Mouse (Mus musculus) spleen, adult 18-20 months (tissue): ENCODE results near the gene Sgsm3.

Source experiments
- DNase-seq, 2 experiments: peaks; one replicate each; pipeline ENCODE4 v3.0.0; 2022; ENCODE audit warnings: mixed read lengths in 2 of 2

The Sgsm3 gene

DNA sequence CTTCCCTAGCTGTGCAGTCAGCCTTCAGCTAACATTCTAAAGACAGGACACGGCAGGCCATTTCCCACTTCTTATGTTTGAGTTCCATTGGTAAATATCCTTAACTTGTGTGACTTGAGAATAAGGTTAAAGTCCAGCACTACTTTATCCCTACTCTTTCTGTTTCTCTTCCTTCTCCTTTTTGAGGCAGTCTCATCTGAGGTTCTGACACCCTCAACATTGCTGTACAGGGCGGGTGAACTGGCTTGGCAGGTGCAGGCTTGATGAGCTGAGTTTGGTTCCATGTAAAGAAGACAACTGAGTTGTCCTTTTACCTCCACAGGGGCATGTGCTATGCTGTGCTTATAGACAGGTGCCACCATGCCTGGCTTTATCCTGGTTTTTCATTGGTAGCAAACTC, 5.7 kb downstream of the Sgsm3 start:
- no peak for DNase-seq

DNA sequence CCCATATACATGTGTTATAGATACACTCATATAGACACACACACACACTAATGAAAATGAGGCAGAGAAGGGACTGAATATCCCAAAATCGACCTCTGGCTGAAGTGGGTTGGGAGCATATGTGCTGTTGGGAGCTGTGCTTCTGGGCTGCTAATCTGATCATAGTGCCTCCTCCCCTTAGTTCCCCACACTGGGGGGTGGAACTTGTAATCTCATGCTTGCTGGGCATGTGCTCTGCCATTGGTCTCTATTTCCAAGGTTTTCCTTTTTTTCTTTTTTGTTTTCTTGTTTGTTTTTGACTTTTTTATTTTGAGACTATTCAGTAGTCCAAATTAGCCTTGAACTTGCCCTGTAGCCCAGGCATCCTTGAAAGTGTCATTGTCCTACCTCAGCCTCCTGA, 10.8 kb downstream of the Sgsm3 start:
- no peak for DNase-seq

GRCm38 (mm10) chr15:80989712-80990111, 12.1 kb downstream of the Sgsm3 start:
- no peak for DNase-seq

- DNase-seq = no peak
Observed at GRCm38 (mm10) chr15:80994959-80995358, 17.4 kb downstream of the Sgsm3 start.

DNA sequence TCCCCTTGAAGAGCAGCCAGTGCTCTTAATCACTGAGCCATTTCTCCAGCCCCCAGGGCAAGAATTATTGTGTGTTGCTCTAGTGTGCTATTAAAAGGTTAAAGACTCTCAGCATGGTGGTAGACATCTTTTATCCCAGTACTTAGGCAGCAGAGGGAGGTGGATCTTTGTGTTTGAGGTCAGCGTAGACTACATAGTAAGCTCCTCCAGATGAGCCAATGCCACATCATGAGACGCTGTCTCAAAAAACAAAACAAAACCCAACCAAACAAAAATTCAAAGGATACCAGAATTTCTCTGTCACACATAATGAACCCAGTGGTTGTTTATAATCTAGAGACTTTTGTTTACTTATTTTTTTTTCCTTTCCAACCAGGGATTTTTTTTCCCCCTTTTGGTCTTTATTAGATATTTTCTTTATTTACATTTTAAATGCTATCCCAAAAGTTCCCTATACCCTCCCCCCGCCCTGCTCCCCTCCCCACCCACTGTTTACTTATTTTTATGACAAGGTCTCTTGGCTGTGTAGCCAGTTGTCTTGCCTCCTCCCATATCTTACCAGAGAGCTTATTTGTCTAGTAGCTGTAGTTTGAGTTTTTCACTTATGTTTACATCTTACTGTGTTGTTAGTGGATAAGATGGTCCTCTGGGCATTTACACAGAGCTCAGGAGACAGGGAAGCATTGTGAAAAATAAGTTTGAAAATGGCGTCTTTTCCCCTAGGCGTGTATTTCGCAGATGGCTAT, 18.7 kb downstream of the Sgsm3 start:
- no peak for DNase-seq

DNA sequence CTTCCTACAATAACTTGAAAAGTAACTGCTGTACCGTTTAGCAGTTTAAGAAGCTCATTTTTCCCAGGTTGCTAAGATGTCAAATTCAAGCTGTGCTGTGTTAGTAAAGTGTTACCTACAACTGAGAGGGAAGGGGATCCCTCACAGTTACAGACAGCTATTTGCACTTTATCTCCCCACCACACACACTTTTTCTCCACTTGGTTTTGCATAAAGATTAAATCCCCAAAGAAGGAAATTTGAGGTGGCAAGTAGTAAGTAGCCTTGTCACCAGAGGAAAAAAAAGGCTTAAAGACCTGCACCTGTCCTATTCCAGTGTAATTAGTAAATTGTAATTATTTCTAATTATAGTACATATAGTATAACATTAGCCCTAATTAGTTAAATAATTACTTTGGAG, 19.5 kb downstream of the Sgsm3 start:
- DNase-seq = no peak

DNA sequence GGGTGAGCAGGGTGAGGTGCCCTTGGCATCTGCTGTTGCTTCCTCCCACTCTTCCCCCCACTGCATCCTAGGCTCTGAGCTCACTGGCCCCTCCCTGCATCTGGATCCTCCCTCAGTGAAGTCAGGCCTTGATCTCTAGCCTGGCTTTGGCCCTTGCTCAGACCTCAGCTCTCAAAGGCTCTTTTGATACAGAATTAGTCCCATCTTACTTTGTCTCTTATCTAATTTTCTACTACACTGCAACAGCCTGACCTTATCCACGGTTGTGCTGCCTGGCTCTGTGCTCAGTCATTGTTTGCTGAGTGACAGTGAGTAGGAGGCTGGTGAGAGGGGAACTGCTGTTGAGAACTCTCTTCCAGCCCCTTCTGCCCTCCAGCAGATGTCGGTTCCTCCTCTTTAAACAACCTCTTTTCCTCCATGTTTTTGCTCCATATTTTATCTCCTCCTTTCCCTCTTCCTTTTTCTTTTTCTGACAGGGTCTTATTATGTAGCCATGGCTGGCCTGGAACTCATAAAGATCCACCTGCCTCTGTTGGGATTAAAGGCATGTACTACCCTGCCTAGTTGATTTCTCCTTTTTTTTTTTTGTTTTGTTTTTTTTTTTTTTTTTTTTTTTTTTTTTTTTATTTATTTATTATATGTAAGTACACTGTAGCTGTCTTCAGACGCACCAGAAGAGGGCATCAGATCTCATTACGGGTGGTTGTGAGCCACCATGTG, 23.0 kb downstream of the Sgsm3 start:
- no peak for DNase-seq

GRCm38 (mm10) chr15:81006127-81006735, 28.7 kb downstream of the Sgsm3 start:
- DNase-seq = no peak

- DNase-seq = no peak
Observed at GRCm38 (mm10) chr15:81007339-81007738, 29.8 kb downstream of the Sgsm3 start.

- no peak for DNase-seq
Observed at GRCm38 (mm10) chr15:81007905-81008304, 30.3 kb downstream of the Sgsm3 start.

DNA sequence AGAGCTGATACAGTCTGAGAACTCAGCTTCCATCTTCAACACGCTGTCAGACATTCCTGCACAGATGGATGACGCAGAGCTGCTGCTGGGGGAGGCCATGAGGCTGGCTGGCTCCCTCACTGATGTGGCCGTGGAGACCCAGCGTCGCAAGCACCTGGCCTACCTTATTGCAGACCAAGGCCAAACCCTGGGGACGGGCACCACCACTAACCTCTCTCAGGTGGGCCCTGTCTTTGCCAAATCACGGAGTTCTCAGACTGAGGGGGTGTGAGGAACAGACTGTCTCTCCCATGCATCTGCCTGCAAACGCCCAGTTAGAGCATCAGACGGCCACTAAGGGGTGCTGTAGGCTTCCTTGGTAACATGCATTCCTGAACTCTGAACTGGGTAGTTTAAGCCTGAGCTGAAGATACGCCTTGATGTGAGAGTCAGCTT, 31.1 kb downstream of the Sgsm3 start:
- no peak for DNase-seq

GRCm38 (mm10) chr15:81010114-81010513, 32.5 kb downstream of the Sgsm3 start:
- no peak for DNase-seq

DNA sequence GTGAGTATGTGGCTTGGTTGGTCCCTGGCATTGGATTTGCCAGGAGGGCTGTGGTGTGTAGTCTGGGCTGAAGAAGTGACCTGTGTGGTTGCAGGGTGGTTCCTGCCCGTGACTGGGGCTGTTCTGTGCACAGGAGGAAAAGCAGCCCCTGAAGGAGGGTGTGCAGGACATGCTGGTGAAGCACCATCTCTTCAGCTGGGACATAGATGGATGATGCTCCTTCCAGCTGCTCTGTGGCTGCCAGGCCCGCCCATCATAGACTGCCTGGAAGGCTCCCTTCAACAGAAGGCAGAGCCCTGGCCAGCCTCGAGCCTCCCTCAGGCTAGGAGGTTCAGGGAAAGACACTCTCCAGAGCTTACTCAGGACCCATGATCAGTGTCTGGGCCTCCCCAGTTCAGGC, 34.0 kb downstream of the Sgsm3 start:
- no peak for DNase-seq

- no peak for DNase-seq
Observed at GRCm38 (mm10) chr15:81012359-81012758, 34.8 kb downstream of the Sgsm3 start.

DNA sequence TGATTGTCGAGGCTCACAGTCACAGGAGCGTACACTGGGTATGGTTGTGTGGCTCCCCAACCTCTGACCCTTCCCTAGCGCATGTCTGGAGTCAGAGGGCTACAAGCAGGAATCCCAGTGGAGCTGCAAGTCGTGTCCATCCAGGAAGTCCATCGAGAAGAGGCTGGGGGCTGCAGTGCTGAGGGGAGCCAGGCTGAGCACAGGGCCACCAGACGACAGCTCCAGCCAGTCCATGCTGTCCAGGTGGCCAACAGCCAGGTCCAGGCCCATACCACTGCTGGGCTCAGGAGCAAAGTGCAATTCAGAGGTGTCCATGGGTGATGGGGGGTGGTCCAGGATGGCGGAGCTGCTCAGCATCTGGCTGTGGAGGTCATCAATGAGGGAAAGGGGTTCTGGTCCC, 35.6 kb downstream of the Sgsm3 start:
- DNase-seq = no peak

DNA sequence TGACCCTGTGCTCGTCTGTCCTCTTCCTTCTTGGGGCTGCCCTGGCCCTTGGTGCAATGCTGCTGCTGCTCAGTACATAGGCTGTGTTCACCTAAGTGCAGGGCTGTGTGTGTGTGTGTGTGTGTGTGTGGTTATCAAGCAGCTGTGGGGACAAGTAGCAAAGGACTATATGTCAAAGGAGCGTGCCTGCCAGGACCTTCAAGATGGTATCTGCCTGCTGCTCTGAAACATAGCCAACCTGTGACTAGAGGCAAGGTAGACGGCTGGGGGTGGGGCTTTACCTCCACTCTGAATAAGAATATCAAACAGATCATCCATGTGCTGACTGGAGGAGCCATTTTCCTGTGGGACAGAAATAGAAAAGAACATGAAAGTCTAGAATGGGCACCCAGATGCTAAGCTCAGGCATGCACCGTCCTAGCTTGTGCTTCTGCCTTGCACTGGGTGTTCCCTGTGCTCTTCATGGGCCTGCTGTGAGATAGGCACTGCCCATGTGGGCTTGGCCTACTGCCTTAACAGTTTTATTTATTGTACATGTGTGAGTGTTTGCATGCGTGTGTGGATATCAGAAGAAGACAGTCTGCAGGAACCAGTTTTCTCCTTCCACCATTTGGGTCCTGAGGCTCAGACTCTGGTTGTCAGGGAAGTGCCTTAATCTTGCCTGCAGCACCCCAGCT, 37.6 kb downstream of the Sgsm3 start:
- no peak for DNase-seq

DNA sequence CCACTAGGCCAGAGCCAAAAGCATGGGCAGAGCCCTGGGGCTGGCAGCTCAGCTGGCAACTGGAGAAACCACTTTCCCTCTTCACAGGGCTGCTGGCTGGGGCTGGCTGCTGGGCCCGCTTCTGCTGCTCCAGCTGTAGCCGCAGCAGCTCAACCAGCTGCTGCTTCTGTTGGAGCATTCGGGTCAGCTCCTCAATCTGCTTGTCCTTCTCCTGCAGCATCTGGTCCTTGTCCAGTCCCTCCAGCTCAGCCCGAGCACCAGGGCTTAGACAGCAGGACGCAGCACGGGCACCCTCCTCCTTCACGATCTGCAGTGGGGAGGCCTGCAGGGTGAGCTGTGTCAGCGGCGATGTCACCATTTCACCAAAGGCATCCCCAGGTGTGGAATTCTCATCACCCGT, 38.9 kb downstream of the Sgsm3 start:
- DNase-seq = no peak

DNA sequence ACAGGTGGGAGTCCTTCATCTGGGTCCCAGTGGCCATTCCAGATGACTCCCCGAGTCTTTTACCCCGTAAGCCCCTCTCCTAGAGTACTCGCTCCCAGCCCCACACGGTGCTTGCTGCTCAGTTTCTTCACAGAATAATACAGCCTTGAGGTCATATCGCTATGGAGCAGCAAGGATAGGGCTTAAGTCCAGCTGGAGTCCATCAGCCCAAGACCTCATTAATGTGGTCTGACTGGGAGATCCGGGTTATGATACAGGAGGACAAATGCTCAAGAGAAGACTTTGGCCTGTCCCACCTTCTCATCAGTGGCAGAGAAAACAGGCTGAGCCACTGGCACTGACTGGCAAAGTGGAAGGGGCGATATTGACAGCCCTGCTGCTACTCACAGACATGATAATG, 39.7 kb downstream of the Sgsm3 start:
- DNase-seq = no peak

DNA sequence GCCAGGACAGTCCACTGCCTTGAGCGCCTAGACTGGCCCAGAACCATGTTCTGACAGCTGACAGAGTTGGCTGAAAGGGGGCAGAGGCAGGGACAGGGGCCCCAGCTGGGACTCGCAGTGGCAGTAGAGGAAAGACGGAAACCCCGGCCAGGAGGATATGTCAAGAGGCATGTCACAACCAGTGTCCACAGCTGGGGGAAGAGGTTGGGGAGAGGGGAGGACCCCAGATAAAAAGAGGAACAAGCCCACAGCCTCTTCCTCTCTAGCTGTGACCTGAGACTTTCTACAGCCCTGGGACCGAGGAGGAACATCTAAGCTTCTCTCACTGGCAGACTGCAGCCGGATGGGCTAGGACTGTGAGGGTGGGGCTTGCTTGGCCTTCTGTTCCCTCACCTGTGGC, 43.8 kb downstream of the Sgsm3 start:
- peak in 1 of 2 experiments; percentile 43 for DNase-seq

DNA sequence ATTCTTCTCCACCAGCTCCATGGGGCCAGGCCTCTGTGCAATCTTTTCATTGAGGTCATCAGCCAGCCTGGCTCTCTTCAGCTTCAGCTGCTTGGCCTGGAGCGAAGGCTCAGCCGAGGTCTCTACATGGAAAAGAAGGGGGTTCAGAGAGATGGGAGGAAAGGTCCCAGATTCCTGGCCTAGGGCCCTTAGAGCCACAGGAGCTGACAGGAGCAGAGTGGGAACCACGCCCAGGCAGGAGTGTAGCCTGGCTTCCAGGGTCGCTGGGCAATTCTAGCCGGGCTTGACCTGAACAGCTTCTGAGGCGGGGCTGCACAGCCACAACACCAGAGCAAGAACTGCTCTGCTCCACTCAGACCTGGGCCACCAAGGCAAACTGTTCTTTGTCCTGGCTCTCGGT, 44.9 kb downstream of the Sgsm3 start:
- no peak for DNase-seq

- no peak for DNase-seq
Observed at GRCm38 (mm10) chr15:81023842-81024241, 46.3 kb downstream of the Sgsm3 start.

- DNase-seq = no peak
Observed at GRCm38 (mm10) chr15:81026901-81027300, 49.3 kb downstream of the Sgsm3 start.

GRCm38 (mm10) chr15:81027378-81028173, 50.0 kb downstream of the Sgsm3 start:
- DNase-seq = peak; percentile 59 to 82
